Mouse (Mus musculus) hindbrain, embryonic 11.5 days (tissue): ENCODE measurements around the gene Serpina6. TPM values are rescaled to one million over a fixed set of nuclear protein-coding genes. Genes with fewer than 3 reads are reported as not detected.
"Not testable (repeated sequence)": the region's sequence is repeated elsewhere in the genome, so short reads cannot be mapped to it uniquely, and the experiment has no call there.

Experiments used
- ATAC-seq: fragments of 200-750 bp; cut with Nextera tagmentation; 2 replicates; pipeline ENCODE4 v1.8.0; 2017; ENCODE audit warnings: mild to moderate bottlenecking, moderate TSS enrichment, moderate library complexity; ENCODE audit not compliant: low FRiP score
- DNase-seq: peaks from one replicate; pipeline ENCODE4 v3.0.0-alpha.2; 2015; ENCODE audit warnings: low spot score
- H3K27ac ChIP-seq: fragments of 300-500 bp; sonication (generic); 2 replicates; pipeline ENCODE4 v1.5.1; 2014; ENCODE audit warnings: mild to moderate bottlenecking, low read depth, low read length
- H3K27me3 ChIP-seq: fragments of 300-500 bp; sonication (generic); 2 replicates; pipeline ENCODE4 v1.6.1; 2014; ENCODE audit warnings: mild to moderate bottlenecking, low read length, moderate library complexity, mixed read lengths; ENCODE audit not compliant: control insufficient read depth, insufficient read depth
- H3K36me3 ChIP-seq: fragments of 300-500 bp; sonication (generic); 2 replicates; pipeline ENCODE4 v1.6.1; 2014; ENCODE audit warnings: mild to moderate bottlenecking, low read length, moderate library complexity, mixed read lengths; ENCODE audit not compliant: control insufficient read depth, insufficient read depth
- H3K4me1 ChIP-seq: fragments of 300-500 bp; sonication (generic); replicated peaks from 2 replicates; pipeline ENCODE4 v1.6.1; 2014; ENCODE audit warnings: low read length, mixed read lengths; ENCODE audit not compliant: control insufficient read depth, insufficient read depth
- H3K4me2 ChIP-seq: fragments of 300-500 bp; sonication (generic); replicated peaks from 2 replicates; pipeline ENCODE4 v1.6.1; 2014; ENCODE audit warnings: mild to moderate bottlenecking, low read depth, low read length
- H3K4me3 ChIP-seq: fragments of 300-500 bp; sonication (generic); 2 replicates; pipeline ENCODE4 v1.5.1; 2014; ENCODE audit warnings: low read depth, low read length
- H3K9ac ChIP-seq: fragments of 300-500 bp; sonication (generic); 2 replicates; pipeline ENCODE4 v1.6.1; 2014; ENCODE audit warnings: low read depth, low read length
- H3K9me3 ChIP-seq: fragments of 300-500 bp; sonication (generic); 2 replicates; pipeline ENCODE4 v1.6.1; 2016; ENCODE audit warnings: low read length; ENCODE audit not compliant: control insufficient read depth
- WGBS: fragments of 180-500 bp; shearing (Covaris S2); extraction: QIAGEN DNeasy Blood & Tissue Kit; methylation state at CpG from one replicate; pipeline ENCODE4 v1.1.7; 2014; 5-methylcytosine and 5-hydroxymethylcytosine counted together
- polyA plus RNA-seq: library from polyadenylated mRNA; unstranded; fragments of >200 nt; fragmentation: Nextera tagmentation; extraction: Ambion mirVana; gene quantifications from 2 replicates; pipeline ENCODE4 v1.2.1, GENCODE M21; 2014

Serpina6 gene
- polyA plus RNA-seq, 1 experiment from 2014 or later, result not detected

- H3K27me3 ChIP-seq, result no peaks in the 10 kb centered on the region
- no peak for ATAC-seq
Observed at GRCm38 (mm10) chr12:103670344-103670743, 13.3 kb upstream of the Serpina6 start.

DNA sequence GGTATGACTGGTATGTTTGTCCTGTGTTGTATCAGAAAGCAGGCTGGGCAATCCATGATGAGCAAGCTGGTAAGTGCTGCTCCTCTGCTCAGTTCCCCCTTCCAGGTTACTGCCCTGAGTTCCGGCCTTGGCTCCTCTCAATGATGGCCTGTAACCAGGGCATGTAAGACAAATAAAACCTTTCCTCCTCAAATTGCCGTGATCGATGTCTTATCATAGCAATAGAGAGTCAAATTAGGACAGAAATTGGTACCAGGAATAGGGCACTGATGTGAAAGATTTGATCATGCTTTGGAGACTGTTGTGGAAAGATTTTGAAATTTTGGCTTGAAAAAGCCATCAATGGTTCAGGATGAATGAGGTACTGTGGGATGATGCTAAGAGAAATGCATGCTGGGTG is 8.3 kb upstream of the Serpina6 start:
- H3K27ac ChIP-seq, result no peak overlapping the region
- no peak overlapping the region for H3K4me2 ChIP-seq
- no peak for ATAC-seq
- no peak overlapping the region for H3K9ac ChIP-seq
- no peak for DNase-seq
- WGBS, result 93% methylated on average over 3 of the region's 3 CpGs
- no peak overlapping the region for H3K4me3 ChIP-seq
- H3K27me3 ChIP-seq, result no peaks in the 10 kb centered on the region
- no peaks in the 10 kb centered on the region for H3K36me3 ChIP-seq
- H3K9me3 ChIP-seq, result no peaks in the 10 kb centered on the region
- H3K4me1 ChIP-seq, result no peaks in the 10 kb centered on the region

More at GRCm38 (mm10) chr12:103670344-103670743, 13.3 kb upstream of the Serpina6 start:
- Histone ChIP-seq H3K36me3 (no peaks in the 10 kb centered on the region), H3K9ac (no peak overlapping the region), H3K27ac (no peak overlapping the region), H3K4me3 (no peak overlapping the region), H3K9me3 (no peaks in the 10 kb centered on the region), H3K4me2 (no peak overlapping the region), H3K4me1 (no peaks in the 10 kb centered on the region)
- WGBS, result 87% methylated on average over 5 of the region's 5 CpGs
- DNase-seq, result no peak

DNA sequence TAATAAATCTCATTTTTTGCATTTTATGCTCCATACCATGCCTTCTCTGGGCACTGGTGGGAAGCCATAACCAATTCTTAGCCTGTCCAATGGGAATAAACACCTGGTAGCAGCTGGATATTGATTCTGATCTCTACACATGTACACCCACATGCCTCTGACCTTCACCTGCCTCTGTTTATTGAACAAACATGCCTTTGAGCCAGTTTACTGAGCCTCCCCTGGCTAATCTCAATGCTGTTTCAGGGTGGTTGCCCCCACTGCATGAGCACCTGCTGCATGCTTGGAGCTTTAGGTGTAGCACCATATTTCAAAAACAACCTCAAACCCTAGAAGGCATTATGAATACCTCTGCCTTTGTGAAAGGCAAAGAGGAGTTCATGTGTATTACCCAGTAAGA is 5.0 kb upstream of the Serpina6 start:
- not testable (repeated sequence) for H3K36me3 ChIP-seq, H3K27me3 ChIP-seq, H3K9me3 ChIP-seq, H3K4me3 ChIP-seq, ATAC-seq, H3K9ac ChIP-seq, DNase-seq, H3K4me1 ChIP-seq, H3K4me2 ChIP-seq, H3K27ac ChIP-seq

GRCm38 (mm10) chr12:103660076-103660475 is 3.1 kb upstream of the Serpina6 start:
- Histone ChIP-seq H3K27ac (no peak overlapping the region), H3K36me3 (no peaks in the 10 kb centered on the region), H3K4me1 (no peaks in the 10 kb centered on the region), H3K27me3 (no peaks in the 10 kb centered on the region), H3K9ac (no peak overlapping the region), H3K9me3 (no peaks in the 10 kb centered on the region), H3K4me3 (no peak overlapping the region), H3K4me2 (no peak overlapping the region)
- DNase-seq (no peak), ATAC-seq (no peak)
- WGBS, result 89% methylated on average over 5 of the region's 5 CpGs

DNA sequence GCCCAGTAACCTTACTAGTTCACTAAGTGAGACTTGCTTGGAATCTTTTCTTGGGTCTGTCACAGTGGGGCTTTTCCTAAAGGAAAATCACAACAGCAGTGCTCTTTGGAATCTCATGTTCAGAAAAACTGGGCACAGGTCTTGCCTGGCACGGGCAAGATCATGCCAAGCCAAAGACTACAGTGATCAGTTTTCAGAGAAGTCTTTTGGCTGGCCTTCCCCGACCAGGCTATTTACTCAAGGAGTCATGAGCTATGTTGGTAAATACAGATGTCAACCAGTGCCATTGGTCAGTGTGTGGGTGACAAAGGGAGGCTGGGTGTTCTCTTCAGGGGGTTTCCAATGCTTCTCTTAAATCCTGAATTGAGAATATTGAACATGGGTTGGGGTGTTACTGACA is 2.2 kb upstream of the Serpina6 start:
- Histone ChIP-seq H3K36me3 (no peaks in the 10 kb centered on the region), H3K27ac (no peak overlapping the region), H3K9me3 (no peaks in the 10 kb centered on the region), H3K9ac (no peak overlapping the region), H3K27me3 (no peaks in the 10 kb centered on the region), H3K4me1 (no peaks in the 10 kb centered on the region), H3K4me3 (no peak overlapping the region), H3K4me2 (no peak overlapping the region)
- 86% methylated on average over 2 of the region's 2 CpGs for WGBS
- no peak for ATAC-seq
- DNase-seq, result no peak

DNA sequence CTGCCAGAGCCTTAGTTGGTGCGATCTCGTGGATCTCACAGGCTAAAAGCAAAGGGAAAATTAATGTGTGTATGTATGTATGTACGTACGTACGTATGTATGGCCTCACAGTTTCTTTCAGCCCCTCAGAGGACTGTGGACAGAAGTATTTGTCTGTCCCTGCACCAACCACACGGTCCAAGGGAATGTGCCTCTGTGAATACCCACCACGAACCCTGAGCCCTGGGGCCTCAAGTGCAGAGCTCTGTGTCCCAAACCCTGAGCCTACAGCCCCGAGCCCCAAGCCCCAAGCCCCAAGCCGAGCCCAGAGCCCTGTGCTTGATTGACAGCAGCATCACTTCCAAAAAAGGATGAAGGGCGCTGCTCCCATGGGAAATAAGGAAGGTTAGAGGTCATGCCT is 979 bp upstream of the Serpina6 start:
- Histone ChIP-seq H3K4me3 (no peak overlapping the region), H3K9ac (no peak overlapping the region), H3K4me2 (no peak overlapping the region), H3K9me3 (no peaks in the 10 kb centered on the region), H3K27ac (no peak overlapping the region), H3K27me3 (no peaks in the 10 kb centered on the region), H3K4me1 (no peaks in the 10 kb centered on the region), H3K36me3 (no peaks in the 10 kb centered on the region)
- WGBS, result 86% methylated on average over 10 of the region's 10 CpGs
- DNase-seq (no peak), ATAC-seq (no peak)

GRCm38 (mm10) chr12:103655123-103656044 is 1.6 kb downstream of the Serpina6 start:
- H3K27ac ChIP-seq, result no peak overlapping the region
- ATAC-seq (no peak), DNase-seq (no peak)
- no peak overlapping the region for H3K4me3 ChIP-seq
- no peaks in the 10 kb centered on the region for H3K4me1 ChIP-seq
- H3K9me3 ChIP-seq, result no peaks in the 10 kb centered on the region
- no peaks in the 10 kb centered on the region for H3K36me3 ChIP-seq
- no peak overlapping the region for H3K4me2 ChIP-seq
- 89% methylated on average over 7 of the region's 7 CpGs for WGBS
- no peak overlapping the region for H3K9ac ChIP-seq
- no peaks in the 10 kb centered on the region for H3K27me3 ChIP-seq

DNA sequence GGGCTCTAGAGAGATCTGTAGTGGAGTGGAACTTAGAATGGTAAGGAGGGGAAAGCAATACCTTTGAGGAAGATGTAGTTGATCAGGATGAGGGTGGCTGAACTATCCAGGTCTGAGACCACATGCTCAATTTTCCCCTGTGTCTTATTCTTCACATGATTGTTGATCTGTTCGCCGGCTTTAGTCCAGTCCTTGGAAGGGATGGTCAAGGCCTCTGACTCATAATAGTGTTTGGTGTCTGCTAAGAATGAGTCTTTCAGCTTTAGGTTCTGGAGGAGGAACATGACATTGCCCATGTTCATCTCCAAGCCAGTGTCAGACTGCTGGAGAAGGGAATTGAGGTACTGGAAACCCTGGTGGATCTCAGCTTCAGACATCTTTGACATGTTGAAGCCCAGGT is 3.2 kb downstream of the Serpina6 start:
- Histone ChIP-seq H3K27me3 (no peaks in the 10 kb centered on the region), H3K4me1 (no peaks in the 10 kb centered on the region), H3K9ac (no peak overlapping the region), H3K27ac (no peak overlapping the region), H3K9me3 (no peaks in the 10 kb centered on the region), H3K36me3 (no peaks in the 10 kb centered on the region), H3K4me3 (no peak overlapping the region), H3K4me2 (no peak overlapping the region)
- DNase-seq (no peak), ATAC-seq (no peak)
- 97% methylated on average over 2 of the region's 2 CpGs for WGBS

DNA sequence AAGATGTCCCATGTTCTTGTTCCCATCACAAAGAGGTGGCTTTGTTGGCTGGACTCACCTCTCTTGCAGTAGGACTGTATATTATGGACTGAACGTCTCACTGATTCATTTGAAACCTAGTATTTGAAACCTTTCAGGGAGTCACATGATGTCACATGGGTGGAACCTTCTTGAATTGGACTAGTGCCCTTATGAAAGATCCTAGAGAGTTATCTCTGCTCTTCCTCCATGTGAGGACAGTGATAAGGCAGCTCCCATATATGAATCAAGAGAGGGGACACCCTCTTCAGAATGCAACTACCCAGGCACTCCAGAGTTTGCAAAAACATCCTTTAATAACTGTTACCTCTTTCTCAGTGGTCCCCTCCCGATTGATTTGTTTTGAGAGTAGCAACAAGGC is 10.7 kb downstream of the Serpina6 start:
- Histone ChIP-seq H3K4me1 (no peaks in the 10 kb centered on the region), H3K36me3 (no peaks in the 10 kb centered on the region), H3K27ac (no peak overlapping the region), H3K4me3 (no peak overlapping the region), H3K9me3 (no peaks in the 10 kb centered on the region), H3K4me2 (no peak overlapping the region), H3K27me3 (no peaks in the 10 kb centered on the region), H3K9ac (no peak overlapping the region)
- ATAC-seq (no peak), DNase-seq (no peak)
- WGBS, result 84% methylated on average over 2 of the region's 2 CpGs
